Mouse (Mus musculus): ENCODE results near the gene Sema3a.

DNA sequence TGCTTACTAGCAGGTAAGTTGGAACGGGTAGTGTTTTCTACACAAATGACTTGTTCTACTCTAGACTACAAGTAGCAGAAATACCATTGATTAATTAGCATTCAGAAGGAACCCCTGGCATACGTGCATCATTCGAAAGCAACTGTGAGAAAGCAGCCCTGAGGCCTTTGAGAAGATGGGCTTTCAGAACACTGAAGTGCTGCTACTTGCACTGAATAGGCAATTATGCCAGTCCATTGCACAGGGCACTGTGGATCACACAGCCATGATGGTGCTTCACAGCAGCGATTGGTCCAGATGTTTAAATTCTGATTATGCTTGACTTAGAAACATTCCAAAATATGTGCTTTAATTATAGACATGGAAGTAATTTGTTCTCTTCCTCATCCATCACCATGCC, 187.5 kb downstream of the Sema3a start:
- TF ChIP-seq CTCF (IDR thresholded peaks at IDR 0.05): no peak
- no peak for TF ChIP-seq EP300 (IDR thresholded peaks at IDR 0.05)

All from lung, postnatal 0 days (tissue).